Mouse (Mus musculus) left cerebral cortex, adult 18-20 months (tissue): ENCODE data around the gene Myh6. TPM values are rescaled to one million over a fixed set of nuclear protein-coding genes. Genes with fewer than 3 reads are reported as not detected.
"Not testable (repeated sequence)": the region's sequence is repeated elsewhere in the genome, so short reads cannot be mapped to it uniquely, and the experiment has no call there.

Experiments used
- DNase-seq, 2 experiments: peaks; one replicate each; pipeline ENCODE4 v3.0.0; 2021 to 2022; ENCODE audit warnings: low spot score in 2 of 2, mixed read lengths in 1 of 2
- total RNA-seq, 2 experiments: library from RNA; stranded (reverse); gene quantifications; 2 replicates each; pipeline ENCODE4 v1.2.3; 2021

The Myh6 gene
- total RNA-seq, 2 experiments from 2014 or later = 3.8 to 5.0 TPM

- not testable (repeated sequence) for DNase-seq
These were observed 6.7 kb downstream of the Myh6 start for GRCm38 (mm10) chr14:54959853-54960613.

- DNase-seq = no peak
These were observed 7.5 kb downstream of the Myh6 start for GRCm38 (mm10) chr14:54959197-54959596.

- DNase-seq = no peak
These were observed 8.2 kb downstream of the Myh6 start for GRCm38 (mm10) chr14:54958503-54958902.

- DNase-seq = no peak
These were observed 10.2 kb downstream of the Myh6 start for GRCm38 (mm10) chr14:54956533-54956932.

- DNase-seq = no peak
These were observed 11.2 kb downstream of the Myh6 start for GRCm38 (mm10) chr14:54955481-54955880.

- DNase-seq = no peak
These were observed 12.3 kb downstream of the Myh6 start for GRCm38 (mm10) chr14:54954474-54954873.

GRCm38 (mm10) chr14:54953664-54954206 lies 13.0 kb downstream of the Myh6 start:
- DNase-seq = no peak

- no peak for DNase-seq
These were observed 15.1 kb downstream of the Myh6 start for GRCm38 (mm10) chr14:54951587-54951986.

GRCm38 (mm10) chr14:54950493-54950892 lies 16.2 kb downstream of the Myh6 start:
- no peak for DNase-seq

GRCm38 (mm10) chr14:54948781-54949180 lies 17.9 kb downstream of the Myh6 start:
- no peak for DNase-seq

- not testable (repeated sequence) for DNase-seq
These were observed 19.7 kb downstream of the Myh6 start for GRCm38 (mm10) chr14:54947008-54947407.

- no peak for DNase-seq
These were observed 20.6 kb downstream of the Myh6 start for GRCm38 (mm10) chr14:54945975-54946704.

GRCm38 (mm10) chr14:54944939-54945338 lies 21.8 kb downstream of the Myh6 start:
- no peak for DNase-seq

GRCm38 (mm10) chr14:54943971-54944370 lies 22.8 kb downstream of the Myh6 start:
- DNase-seq = no peak

GRCm38 (mm10) chr14:54942479-54942878 lies 24.2 kb downstream of the Myh6 start:
- no peak for DNase-seq

- no peak for DNase-seq
These were observed 25.4 kb downstream of the Myh6 start for GRCm38 (mm10) chr14:54941024-54941978.

- no peak for DNase-seq
These were observed 26.6 kb downstream of the Myh6 start for GRCm38 (mm10) chr14:54940176-54940530.

GRCm38 (mm10) chr14:54939434-54940175 lies 27.1 kb downstream of the Myh6 start:
- DNase-seq = peak; percentile 34 to 57

GRCm38 (mm10) chr14:54938431-54939219 lies 28.1 kb downstream of the Myh6 start:
- DNase-seq = no peak
